Mouse (Mus musculus): ENCODE results near the gene Rbm7. TPM values are rescaled to one million over a fixed set of nuclear protein-coding genes. Genes with fewer than 3 reads are reported as not detected.

The Rbm7 gene
- polyA plus RNA-seq, 1 experiment from 2014 or later: 49.8 TPM

DNA sequence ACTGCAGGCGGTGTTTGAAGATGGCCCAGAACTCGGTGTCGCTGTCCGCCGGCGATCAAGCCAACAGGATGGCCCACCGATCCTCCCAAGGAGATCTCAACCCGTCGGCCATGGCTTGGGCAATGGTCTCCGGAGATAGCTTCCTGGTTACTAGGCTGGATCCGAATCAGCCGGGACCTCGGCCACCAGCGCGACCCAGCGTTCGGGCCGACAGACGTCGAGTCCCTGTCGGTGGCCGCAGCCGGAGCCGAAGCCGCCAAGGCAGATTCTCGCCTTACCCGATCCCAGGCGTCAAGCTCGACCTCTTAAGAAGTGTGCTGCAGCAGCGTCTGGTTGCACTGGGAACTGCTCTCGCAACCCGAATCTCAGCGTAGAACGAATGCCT is 441 bp upstream of the Rbm7 start:
- Histone ChIP-seq H3K36me3 (ENCODE audit: control insufficient read depth, insufficient read depth) (peaks cover 18% of the 10 kb centered on the region), H3K27me3 (ENCODE audit: control insufficient read depth, insufficient read depth, low read depth, low read length) (no peaks in the 10 kb centered on the region), H3K4me2 (ENCODE audit: low read depth, low read length) (peak overlapping the region; percentile 91), H3K4me1 (ENCODE audit: control insufficient read depth, low read depth, low read length) (peaks cover 15% of the 10 kb centered on the region), H3K4me3 (ENCODE audit: low read depth, low read length) (peak overlapping the region; percentile 81), H3K27ac (ENCODE audit: low read length) (peak overlapping the region; percentile 88), H3K9ac (ENCODE audit: low read depth, low read length) (peak overlapping the region; percentile 92), H3K9me3 (replicated peaks; ENCODE audit: control insufficient read depth, low read length) (no peaks in the 10 kb centered on the region)
- peak; percentile 35 for ATAC-seq (ENCODE audit: low read depth)
- WGBS (ENCODE audit: insufficient replicate concordance): 3% methylated on average over 34 of the region's 34 CpGs

DNA sequence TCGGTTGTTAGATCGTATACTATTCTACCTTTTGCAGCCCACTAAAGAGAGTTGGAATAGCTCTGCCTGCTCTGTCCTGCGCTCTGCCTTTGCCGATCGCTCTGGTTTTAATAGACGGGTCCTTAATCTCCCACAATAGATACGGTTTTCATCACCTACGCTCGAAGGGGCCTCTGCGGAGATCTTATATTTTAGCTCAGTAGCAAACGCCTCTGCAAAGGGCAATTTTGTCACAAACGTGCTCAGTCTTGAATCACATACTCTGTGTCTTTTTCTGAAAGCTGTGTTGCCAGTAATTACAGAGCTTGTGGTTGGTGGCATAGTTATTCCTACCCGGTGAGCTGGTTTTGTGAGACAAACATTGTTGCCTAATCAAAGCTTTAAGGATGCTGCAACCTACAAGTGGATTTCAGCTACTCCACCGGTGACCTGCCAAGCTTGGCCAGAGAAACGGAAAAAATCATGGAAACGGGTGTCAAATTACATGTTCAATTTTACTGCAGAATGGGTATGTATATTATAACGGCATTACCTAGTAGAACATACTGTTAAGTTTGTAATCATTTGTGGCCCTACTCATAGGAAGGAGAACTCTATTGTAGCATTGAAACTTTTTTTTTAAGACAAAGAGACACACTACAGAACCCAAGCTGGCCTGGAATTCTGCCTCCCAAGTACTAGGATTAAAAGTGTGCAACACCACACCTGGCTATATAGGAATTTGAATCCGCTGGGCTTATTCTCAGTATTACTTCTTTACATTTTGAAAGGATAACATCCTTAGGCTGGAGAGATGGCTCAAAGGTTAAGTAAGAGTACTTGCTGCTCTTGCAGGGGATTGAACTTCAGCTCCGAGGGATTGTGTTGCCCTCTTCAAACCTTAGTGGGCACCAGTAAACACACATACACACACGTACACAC is 13.6 kb downstream of the Rbm7 start:
- peak overlapping the region; percentile 87; the same call in 1 of the 2 replicates for H3K9ac ChIP-seq (ENCODE audit: low read depth, low read length)
- no peaks in the 10 kb centered on the region for H3K36me3 ChIP-seq (ENCODE audit: control insufficient read depth, insufficient read depth)
- H3K4me2 ChIP-seq (ENCODE audit: low read depth, low read length): peak overlapping the region; percentile 98
- H3K9me3 ChIP-seq (replicated peaks; ENCODE audit: control insufficient read depth, low read length): no peaks in the 10 kb centered on the region
- H3K27ac ChIP-seq (ENCODE audit: low read length): no peak overlapping the region
- peaks cover 14% of the 10 kb centered on the region for H3K4me1 ChIP-seq (ENCODE audit: control insufficient read depth, low read depth, low read length)
- 36% methylated on average over 20 of the region's 20 CpGs for WGBS (ENCODE audit: insufficient replicate concordance)
- peak overlapping the region; percentile 85 for H3K4me3 ChIP-seq (ENCODE audit: low read depth, low read length)
- H3K27me3 ChIP-seq (ENCODE audit: control insufficient read depth, insufficient read depth, low read depth, low read length): no peaks in the 10 kb centered on the region
- no peak for ATAC-seq (ENCODE audit: low read depth)

DNA sequence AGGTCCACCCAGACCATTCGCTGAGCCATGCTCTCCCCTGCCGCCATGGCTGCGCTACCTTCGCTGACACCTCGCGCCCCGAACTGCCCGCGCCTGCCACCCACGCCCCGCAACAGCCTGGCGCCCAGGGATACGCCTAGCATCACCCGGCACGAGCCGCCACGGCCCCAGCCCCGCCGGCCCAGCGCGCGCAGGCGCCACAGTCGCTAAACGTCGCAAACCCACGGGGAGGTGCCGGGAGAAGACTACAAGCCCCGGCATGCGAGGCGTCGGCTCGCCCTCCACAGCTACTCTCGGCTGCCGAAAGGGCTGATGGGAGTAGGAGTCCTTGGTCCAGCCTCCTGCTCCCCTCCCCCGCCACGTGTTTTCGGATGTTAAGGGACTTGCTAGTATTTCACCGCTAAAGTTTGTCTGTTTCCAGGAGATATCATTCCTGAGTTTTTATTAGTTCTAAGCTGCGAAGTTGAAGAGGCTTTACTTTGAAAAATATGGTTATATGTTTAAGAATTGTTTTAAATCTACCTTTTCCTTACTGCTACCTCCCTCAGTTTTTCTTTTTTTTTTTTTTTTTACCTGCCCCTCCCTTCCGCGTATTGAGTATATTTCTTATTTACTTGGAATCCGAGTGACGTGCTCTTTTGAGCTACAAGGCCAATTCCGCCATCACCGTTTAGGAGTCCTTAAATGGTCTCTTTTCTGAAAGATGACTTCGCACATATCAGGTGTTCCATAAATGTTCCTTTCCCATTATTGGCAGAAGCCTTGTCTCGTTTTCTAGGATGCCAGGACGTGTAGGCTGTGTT is 14.5 kb downstream of the Rbm7 start, which contains the start of gene Rexo2:
Gene Rexo2, minus strand, starts transcription at position 213 of the 803 bp plus-strand sequence.
- Histone ChIP-seq H3K27me3 (ENCODE audit: control insufficient read depth, insufficient read depth, low read depth, low read length) (no peaks in the 10 kb centered on the region), H3K9ac (ENCODE audit: low read depth, low read length) (peak within 1 kb of the TSS; percentile 87), H3K4me1 (ENCODE audit: control insufficient read depth, low read depth, low read length) (peaks cover 14% of the 10 kb centered on the region), H3K9me3 (replicated peaks; ENCODE audit: control insufficient read depth, low read length) (no peaks in the 10 kb centered on the region), H3K4me3 (ENCODE audit: low read depth, low read length) (peak within 1 kb of the TSS; percentile 85), H3K36me3 (ENCODE audit: control insufficient read depth, insufficient read depth) (no peaks in the 10 kb centered on the region), H3K27ac (ENCODE audit: low read length) (peak within 1 kb of the TSS; percentile 70), H3K4me2 (ENCODE audit: low read depth, low read length) (peak within 1 kb of the TSS; percentile 98)
- peak; percentile 99 for ATAC-seq (ENCODE audit: low read depth)
- WGBS (ENCODE audit: insufficient replicate concordance): 1% methylated on average over 49 of the region's 49 CpGs

DNA sequence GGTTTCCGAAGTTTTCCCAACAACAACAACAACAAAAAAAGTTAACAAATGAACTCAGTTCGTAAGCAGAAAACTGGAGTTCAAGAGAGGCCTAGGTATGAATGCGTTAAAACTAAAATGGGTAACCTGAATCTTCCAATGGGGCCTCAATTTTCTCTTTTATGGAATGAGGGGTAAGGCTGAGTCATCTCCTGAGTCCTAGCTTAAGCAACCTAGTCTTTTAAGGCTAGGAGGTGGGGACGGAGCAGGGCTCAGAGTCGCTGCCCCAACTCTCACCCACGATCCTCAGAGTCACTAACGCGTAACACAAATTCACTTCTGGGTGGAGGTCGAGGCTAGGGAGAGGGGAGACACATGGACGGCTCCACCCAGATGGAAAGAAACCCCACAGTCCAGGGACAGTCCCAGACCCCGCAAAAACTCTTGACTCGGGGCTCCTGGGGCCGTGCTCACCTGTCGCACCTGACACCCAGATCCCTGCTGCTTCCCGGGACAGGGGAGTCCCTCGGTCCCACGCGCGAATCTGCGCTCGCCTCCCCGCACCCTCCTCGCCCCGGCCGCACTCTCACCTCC is 15.2 kb downstream of the Rbm7 start:
- 5% methylated on average over 23 of the region's 25 CpGs for WGBS (ENCODE audit: insufficient replicate concordance)
- peak overlapping the region; percentile 87 for H3K9ac ChIP-seq (ENCODE audit: low read depth, low read length)
- peaks cover 14% of the 10 kb centered on the region for H3K4me1 ChIP-seq (ENCODE audit: control insufficient read depth, low read depth, low read length)
- H3K4me3 ChIP-seq (ENCODE audit: low read depth, low read length): peak overlapping the region; percentile 85
- H3K27me3 ChIP-seq (ENCODE audit: control insufficient read depth, insufficient read depth, low read depth, low read length): no peaks in the 10 kb centered on the region
- peak; percentile 6; the same call in 1 of the 2 replicates for ATAC-seq (ENCODE audit: low read depth)
- H3K9me3 ChIP-seq (replicated peaks; ENCODE audit: control insufficient read depth, low read length): no peaks in the 10 kb centered on the region
- peak overlapping the region; percentile 98 for H3K4me2 ChIP-seq (ENCODE audit: low read depth, low read length)
- H3K27ac ChIP-seq (ENCODE audit: low read length): peak overlapping the region; percentile 70
- no peaks in the 10 kb centered on the region for H3K36me3 ChIP-seq (ENCODE audit: control insufficient read depth, insufficient read depth)

DNA sequence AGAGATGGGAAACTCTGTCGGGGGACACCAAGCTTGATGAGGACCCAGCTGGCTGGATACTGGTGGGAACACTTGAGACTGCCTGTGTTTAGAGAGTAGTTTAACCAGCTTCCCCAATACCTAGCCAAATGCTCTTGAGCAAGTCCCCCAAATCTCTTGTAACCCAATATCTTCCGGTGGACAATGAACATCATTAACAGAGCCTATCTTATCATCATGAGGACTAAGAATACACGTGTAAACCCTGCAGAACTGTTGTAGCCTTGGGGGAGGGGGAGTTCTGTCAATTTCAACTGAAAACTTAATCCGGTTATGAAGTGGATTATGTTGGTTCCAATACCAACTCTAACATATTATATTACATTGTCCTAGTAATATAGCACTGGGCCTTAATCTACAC is 16.3 kb downstream of the Rbm7 start:
- Histone ChIP-seq H3K4me2 (ENCODE audit: low read depth, low read length) (no peak overlapping the region), H3K27ac (ENCODE audit: low read length) (no peak overlapping the region), H3K4me3 (ENCODE audit: low read depth, low read length) (no peak overlapping the region), H3K36me3 (ENCODE audit: control insufficient read depth, insufficient read depth) (no peaks in the 10 kb centered on the region), H3K4me1 (ENCODE audit: control insufficient read depth, low read depth, low read length) (peaks cover 14% of the 10 kb centered on the region), H3K27me3 (ENCODE audit: control insufficient read depth, insufficient read depth, low read depth, low read length) (no peaks in the 10 kb centered on the region), H3K9me3 (replicated peaks; ENCODE audit: control insufficient read depth, low read length) (no peaks in the 10 kb centered on the region), H3K9ac (ENCODE audit: low read depth, low read length) (no peak overlapping the region)
- ATAC-seq (ENCODE audit: low read depth): no peak
- WGBS (ENCODE audit: insufficient replicate concordance): 52% methylated on average over 4 of the region's 4 CpGs

DNA sequence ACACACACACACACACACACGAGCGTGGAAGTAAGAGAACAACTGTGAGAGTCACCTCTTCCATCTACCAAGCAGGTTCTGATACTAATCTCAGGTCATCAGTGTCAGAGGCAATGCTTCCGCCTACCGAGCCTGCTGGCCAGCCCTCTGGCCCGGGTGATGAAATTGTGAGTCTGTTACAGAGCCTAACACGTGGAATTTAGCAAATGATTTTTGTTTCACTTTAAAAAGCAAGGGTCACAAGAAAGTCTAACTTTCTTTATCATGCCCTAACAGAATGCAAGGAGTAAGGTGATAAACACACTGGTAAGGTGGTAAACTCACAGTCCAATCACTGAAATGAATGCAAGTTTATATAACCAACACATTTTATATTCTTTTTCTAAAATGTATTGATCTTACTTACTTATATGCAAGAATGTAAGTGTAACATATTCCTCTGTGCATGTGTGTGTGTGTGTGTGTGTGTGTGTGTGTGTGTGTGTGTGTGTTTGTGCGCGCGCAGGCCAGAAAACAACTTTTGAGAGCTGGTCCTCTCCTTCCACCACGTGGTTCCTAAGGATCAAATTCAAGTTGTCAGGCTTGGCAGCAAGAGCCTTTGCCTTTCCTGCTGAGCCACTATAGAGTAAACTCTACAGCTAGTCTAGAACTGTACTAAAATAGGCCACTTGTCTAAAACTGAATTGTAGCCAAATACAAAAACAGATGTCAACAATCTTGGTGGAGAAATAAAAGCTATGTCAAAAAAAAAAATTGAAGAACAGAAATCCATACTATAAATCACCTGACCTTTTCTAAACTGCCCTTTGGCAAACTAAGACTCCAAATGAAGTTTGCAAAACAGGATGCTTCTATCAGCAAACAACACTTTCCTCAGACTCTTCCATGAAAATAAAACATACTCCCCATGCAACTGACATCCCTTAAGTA is 18.6 kb downstream of the Rbm7 start:
- Histone ChIP-seq H3K27me3 (ENCODE audit: control insufficient read depth, insufficient read depth, low read depth, low read length) (no peaks in the 10 kb centered on the region), H3K36me3 (ENCODE audit: control insufficient read depth, insufficient read depth) (peaks cover 5% of the 10 kb centered on the region), H3K27ac (ENCODE audit: low read length) (no peak overlapping the region)

DNA sequence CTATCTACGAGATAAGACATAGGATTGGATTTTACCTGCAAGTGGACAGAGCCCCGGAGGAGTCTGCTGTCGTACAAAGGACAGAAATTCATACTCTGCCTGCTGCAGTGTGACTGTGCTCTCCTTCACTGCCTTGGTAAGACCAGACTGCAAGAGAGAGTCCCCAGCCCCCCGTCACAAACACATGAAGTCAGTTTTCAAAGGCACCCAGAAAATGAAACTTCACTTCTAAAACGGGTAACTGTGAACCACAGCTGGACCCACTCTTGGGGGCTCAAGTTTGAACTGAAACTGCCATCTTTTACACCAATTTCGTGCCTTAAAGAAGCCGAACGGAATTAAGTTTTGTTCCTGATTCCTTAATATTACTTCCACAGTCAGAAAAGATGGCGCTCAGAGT is 20.7 kb downstream of the Rbm7 start:
- no peak for ATAC-seq (ENCODE audit: low read depth)
- Histone ChIP-seq H3K9me3 (replicated peaks; ENCODE audit: control insufficient read depth, low read length) (no peaks in the 10 kb centered on the region), H3K36me3 (ENCODE audit: control insufficient read depth, insufficient read depth) (peaks cover 5% of the 10 kb centered on the region), H3K27ac (ENCODE audit: low read length) (no peak overlapping the region), H3K4me3 (ENCODE audit: low read depth, low read length) (no peak overlapping the region), H3K4me2 (ENCODE audit: low read depth, low read length) (no peak overlapping the region), H3K9ac (ENCODE audit: low read depth, low read length) (no peak overlapping the region), H3K27me3 (ENCODE audit: control insufficient read depth, insufficient read depth, low read depth, low read length) (no peaks in the 10 kb centered on the region), H3K4me1 (ENCODE audit: control insufficient read depth, low read depth, low read length) (peaks cover under 1% of the 10 kb centered on the region)
- 81% methylated on average over 9 of the region's 9 CpGs for WGBS (ENCODE audit: insufficient replicate concordance)

More for the DNA sequence above, 18.6 kb downstream of the Rbm7 start:
- no peak overlapping the region for H3K9ac ChIP-seq (ENCODE audit: low read depth, low read length)
- no peak overlapping the region for H3K4me3 ChIP-seq (ENCODE audit: low read depth, low read length)
- WGBS (ENCODE audit: insufficient replicate concordance): 73% methylated on average over 10 of the region's 10 CpGs
- no peak for ATAC-seq (ENCODE audit: low read depth)
- peaks cover 14% of the 10 kb centered on the region for H3K4me1 ChIP-seq (ENCODE audit: control insufficient read depth, low read depth, low read length)
- no peaks in the 10 kb centered on the region for H3K9me3 ChIP-seq (replicated peaks; ENCODE audit: control insufficient read depth, low read length)
- no peak overlapping the region for H3K4me2 ChIP-seq (ENCODE audit: low read depth, low read length)

DNA sequence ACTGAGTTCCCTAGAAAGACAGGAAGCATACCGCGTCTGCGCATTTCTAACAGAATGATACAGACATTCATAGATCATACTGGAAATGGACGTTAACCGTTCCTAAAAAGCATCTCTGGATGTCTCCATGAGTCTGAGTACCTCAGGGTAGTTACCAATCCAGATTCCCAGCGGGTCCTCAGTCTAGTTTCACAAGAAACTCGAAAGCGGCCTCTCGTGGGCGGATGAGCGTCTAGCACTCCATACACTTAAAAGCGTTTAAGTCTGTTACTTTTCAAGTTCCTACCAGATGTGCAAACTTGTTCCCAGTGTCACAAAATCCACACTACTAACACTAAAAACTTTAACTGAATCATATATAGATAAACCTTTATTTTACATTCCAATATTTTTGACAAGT is 22.0 kb downstream of the Rbm7 start:
- no peak overlapping the region for H3K4me3 ChIP-seq (ENCODE audit: low read depth, low read length)
- H3K27ac ChIP-seq (ENCODE audit: low read length): no peak overlapping the region
- WGBS (ENCODE audit: insufficient replicate concordance): 82% methylated on average over 12 of the region's 12 CpGs
- H3K4me1 ChIP-seq (ENCODE audit: control insufficient read depth, low read depth, low read length): no peaks in the 10 kb centered on the region; the same call in 1 of the 2 replicates
- ATAC-seq (ENCODE audit: low read depth): no peak
- H3K9me3 ChIP-seq (replicated peaks; ENCODE audit: control insufficient read depth, low read length): no peaks in the 10 kb centered on the region
- no peak overlapping the region for H3K9ac ChIP-seq (ENCODE audit: low read depth, low read length)
- H3K4me2 ChIP-seq (ENCODE audit: low read depth, low read length): no peak overlapping the region
- peaks cover 5% of the 10 kb centered on the region for H3K36me3 ChIP-seq (ENCODE audit: control insufficient read depth, insufficient read depth)
- H3K27me3 ChIP-seq (ENCODE audit: control insufficient read depth, insufficient read depth, low read depth, low read length): no peaks in the 10 kb centered on the region
